23 mouse cellular contexts compared by ENCODE assay signal in the genomic region with DNA sequence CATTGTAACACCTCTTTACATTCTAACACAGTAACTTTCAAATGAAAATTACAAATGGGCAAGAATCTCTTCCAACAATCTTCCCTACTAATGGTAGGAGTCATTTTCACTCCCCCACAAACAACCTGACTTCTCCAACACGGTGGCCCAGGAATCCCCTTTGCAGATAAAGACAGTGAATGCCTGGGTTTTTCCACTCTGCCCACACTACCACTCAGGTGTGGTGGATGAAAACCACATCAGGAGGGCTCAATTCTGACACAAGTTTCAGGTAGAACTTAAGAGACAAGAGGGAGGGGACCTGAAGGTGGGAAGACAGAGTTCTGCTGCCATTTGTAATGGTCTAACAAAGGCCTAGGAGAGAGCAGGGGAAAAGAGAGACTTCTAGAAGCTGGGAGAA.
"Had no signal": no experiment of that assay in that cellular context is flagged by ENCODE, and none has a peak within 500 bp of the region (broad histone marks: within the 10 kb centered on the region; RNA-seq: fewer than 3 reads in every experiment).

No protein-coding gene starts in this region.

- H3K4me2 ChIP-seq: heart, embryonic 12.5 days; hindbrain, embryonic 12.5 days; hindbrain, embryonic 14.5 days; kidney, embryonic 15.5 days; limb, embryonic 13.5 days; limb, embryonic 15.5 days; liver, embryonic 13.5 days had no signal

- H3K27ac ChIP-seq: heart, embryonic 10.5 days; hindbrain, embryonic 10.5 days; hindbrain, embryonic 12.5 days; hindbrain, embryonic 14.5 days; kidney, embryonic 15.5 days; kidney, postnatal 0 days; limb, embryonic 13.5 days had no signal

- H3K9ac ChIP-seq: heart, embryonic 12.5 days; hindbrain, embryonic 12.5 days; hindbrain, embryonic 14.5 days; kidney, embryonic 15.5 days; limb, embryonic 13.5 days; limb, embryonic 15.5 days; liver, embryonic 13.5 days had no signal

- DNase-seq: gastrocnemius, postnatal 25 days; heart, adult 18-20 months; heart, postnatal 10 days; heart, postnatal 4 days; kidney, adult 11 months; kidney, adult 2 months; kidney, adult 9 months; kidney, postnatal 14 days; kidney, postnatal 36 days; layer of hippocampus, adult 9-11 months; layer of hippocampus, postnatal 36 days; left cerebral cortex, postnatal 4 days; liver, embryonic 13.5 days had no signal

- H3K27me3 ChIP-seq: heart, embryonic 12.5 days; hindbrain, embryonic 12.5 days; kidney, embryonic 15.5 days; limb, embryonic 13.5 days; limb, embryonic 15.5 days; liver, embryonic 13.5 days had no signal

- H3K36me3 ChIP-seq: hindbrain, embryonic 12.5 days; liver, embryonic 13.5 days had no signal

- H3K4me3 ChIP-seq: heart, embryonic 10.5 days; heart, embryonic 12.5 days; hindbrain, embryonic 10.5 days; hindbrain, embryonic 12.5 days; kidney, embryonic 15.5 days; limb, embryonic 13.5 days; limb, embryonic 15.5 days; liver, embryonic 13.5 days had no signal

- H3K9me3 ChIP-seq: heart, embryonic 10.5 days; heart, embryonic 12.5 days; hindbrain, embryonic 10.5 days; hindbrain, embryonic 12.5 days; kidney, embryonic 15.5 days; limb, embryonic 13.5 days; limb, embryonic 15.5 days; liver, embryonic 13.5 days had no signal

- ATAC-seq: hindbrain, embryonic 16.5 days had no signal
